Mouse (Mus musculus): ENCODE results near the gene Gm11444.

Gene Gm11444

GRCm38 (mm10) chr11:85818401-85818800, 31.7 kb downstream of the Gm11444 start:
- no peak for DNase-seq (ENCODE audit: extremely low read depth, low read depth, low spot score)

GRCm38 (mm10) chr11:85816471-85816870, 33.7 kb downstream of the Gm11444 start:
- DNase-seq (ENCODE audit: extremely low read depth, low read depth, low spot score): no peak

- DNase-seq (ENCODE audit: extremely low read depth, low read depth, low spot score): no peak
These were observed 35.5 kb downstream of the Gm11444 start for GRCm38 (mm10) chr11:85814678-85815077.

- DNase-seq (ENCODE audit: extremely low read depth, low read depth, low spot score): no peak
These were observed 37.7 kb downstream of the Gm11444 start for GRCm38 (mm10) chr11:85812201-85812966.

- no peak for DNase-seq (ENCODE audit: extremely low read depth, low read depth, low spot score)
These were observed 38.5 kb downstream of the Gm11444 start for GRCm38 (mm10) chr11:85811676-85812075.

GRCm38 (mm10) chr11:85811229-85811628, 38.9 kb downstream of the Gm11444 start:
- no peak for DNase-seq (ENCODE audit: extremely low read depth, low read depth, low spot score)

- no peak for DNase-seq (ENCODE audit: extremely low read depth, low read depth, low spot score)
These were observed 42.8 kb downstream of the Gm11444 start for GRCm38 (mm10) chr11:85807353-85807752.

GRCm38 (mm10) chr11:85805779-85806178, 44.4 kb downstream of the Gm11444 start:
- DNase-seq (ENCODE audit: extremely low read depth, low read depth, low spot score): no peak

- DNase-seq (ENCODE audit: extremely low read depth, low read depth, low spot score): no peak
These were observed 46.1 kb downstream of the Gm11444 start for GRCm38 (mm10) chr11:85804048-85804447.

- no peak for DNase-seq (ENCODE audit: extremely low read depth, low read depth, low spot score)
These were observed 49.8 kb downstream of the Gm11444 start for GRCm38 (mm10) chr11:85800380-85800779.

- DNase-seq (ENCODE audit: extremely low read depth, low read depth, low spot score): no peak
These were observed 50.3 kb downstream of the Gm11444 start for GRCm38 (mm10) chr11:85799856-85800255.

- DNase-seq (ENCODE audit: extremely low read depth, low read depth, low spot score): no peak
These were observed 50.7 kb downstream of the Gm11444 start for GRCm38 (mm10) chr11:85799456-85799855.

All from fat pad, adult 2 months (tissue).